Mouse (Mus musculus) splenic B cell, adult 2 months (primary cell): ENCODE data around the gene Hhipl2.
"Not testable (repeated sequence)": the region's sequence is repeated elsewhere in the genome, so short reads cannot be mapped to it uniquely, and the experiment has no call there.

Experiments
- DNase-seq: peaks from one replicate; pipeline ENCODE4 v3.0.0-alpha.2; 2011; ENCODE audit warnings: low read depth, low spot score
- H3K27me3 ChIP-seq: 2 replicates; pipeline ENCODE4 v1.6.1; 2012; ENCODE audit warnings: mild to moderate bottlenecking, low read length, moderate library complexity, mixed read lengths; ENCODE audit not compliant: control insufficient read depth, poor library complexity, insufficient read depth, severe bottlenecking
- H3K36me3 ChIP-seq: 2 replicates; pipeline ENCODE4 v1.6.1; 2012; ENCODE audit warnings: mild to moderate bottlenecking, low read length, moderate library complexity, mixed read lengths; ENCODE audit not compliant: control insufficient read depth, poor library complexity, insufficient read depth, severe bottlenecking

Hhipl2 gene

DNA sequence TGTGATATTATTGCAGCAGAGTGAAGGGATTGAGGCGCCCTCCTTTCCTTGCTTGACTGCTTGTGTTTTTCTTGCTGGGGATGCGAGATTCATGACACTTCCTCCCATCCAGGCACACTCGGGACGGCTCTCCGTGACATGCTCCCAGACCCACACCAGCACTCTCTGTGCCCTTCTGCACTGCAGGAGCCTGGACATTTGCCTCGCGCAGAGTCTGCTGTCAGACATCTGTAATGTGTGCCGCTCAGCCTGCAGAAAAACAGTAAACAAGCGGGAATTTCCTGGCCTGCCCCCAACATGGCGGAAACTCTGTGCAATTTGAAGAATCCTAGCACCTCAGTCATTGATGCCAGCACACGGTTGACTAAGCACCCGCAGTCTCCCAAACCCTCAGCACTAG lies at the start of gene Hhipl2:
Hhipl2 (plus strand) TSS at position 343 of the 400 bp plus-strand sequence.
- no peak for DNase-seq
- H3K36me3 ChIP-seq, result no peaks in the 10 kb centered on the region
- H3K27me3 ChIP-seq, result no peaks in the 10 kb centered on the region

DNA sequence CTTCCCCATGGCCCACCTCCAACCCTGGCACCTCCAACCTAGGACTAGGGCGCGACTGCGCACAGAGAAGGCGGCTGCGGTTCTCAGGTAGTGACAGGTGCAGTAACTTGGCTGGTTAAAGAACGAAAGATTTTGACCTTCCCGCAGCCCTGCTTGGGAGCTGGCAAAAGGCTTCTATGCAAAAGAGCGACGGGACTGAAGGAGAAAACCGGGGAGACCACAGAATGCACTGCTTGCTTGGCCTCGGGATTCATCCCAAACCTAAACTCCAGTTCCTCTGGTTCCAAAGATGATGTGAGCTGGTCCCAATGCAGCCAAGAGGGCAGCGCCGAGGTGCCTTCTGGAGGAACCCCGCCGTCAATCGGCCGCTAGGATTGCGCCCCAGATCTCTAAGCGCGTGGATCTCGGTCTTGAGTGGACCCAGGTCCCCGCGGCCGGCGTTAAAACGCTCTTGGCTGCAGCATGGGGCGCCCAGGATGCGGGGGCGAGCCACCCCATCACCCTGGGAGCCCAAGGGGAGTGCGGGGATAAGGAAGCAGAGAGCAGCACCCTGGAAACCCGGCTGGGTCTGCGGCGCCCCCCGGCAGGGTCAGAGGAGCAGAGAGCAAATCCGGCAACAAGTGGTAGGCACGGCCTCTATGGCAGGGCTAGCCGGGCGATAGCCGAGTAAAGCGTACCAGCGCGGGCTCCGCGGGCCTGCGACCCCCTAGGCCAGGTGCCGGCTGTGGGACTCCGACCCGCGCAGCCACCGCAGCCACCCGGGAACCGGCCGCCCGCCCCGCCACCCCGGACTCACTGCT lies 49.2 kb upstream of the Hhipl2 start:
- DNase-seq, result peak; percentile 26

DNA sequence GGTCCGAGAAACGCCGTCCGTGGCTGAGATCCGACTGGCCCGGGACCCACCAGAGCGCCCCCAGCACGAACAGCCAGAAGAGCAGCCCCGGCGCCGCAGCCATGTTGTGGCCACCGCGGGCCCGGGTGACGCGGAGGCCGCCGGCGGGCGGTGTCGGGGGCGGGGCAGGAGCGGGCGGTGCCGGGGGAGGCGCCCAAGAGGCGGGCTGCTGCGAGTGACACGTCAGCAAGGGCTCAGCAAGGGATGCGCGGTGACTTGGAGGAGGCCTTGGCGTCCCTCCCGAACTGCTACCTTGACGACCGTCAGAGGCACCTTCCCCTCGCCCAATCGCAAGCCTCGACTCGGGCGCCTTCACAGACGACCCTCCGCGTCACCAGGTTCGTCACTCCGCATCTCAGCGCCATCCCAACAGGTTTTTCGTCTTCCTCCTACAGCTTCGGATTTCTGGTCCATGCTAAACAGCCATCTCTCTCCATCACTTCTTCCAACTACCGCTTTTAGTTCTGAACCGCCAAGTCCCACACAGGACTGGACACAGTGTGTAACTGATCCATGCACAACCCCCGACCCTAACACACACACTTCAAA lies 48.5 kb upstream of the Hhipl2 start, which contains the start of gene Mia3:
Mia3 (minus strand) TSS at position 127 of the 588 bp plus-strand sequence.
- DNase-seq, result peak; percentile 93
- Histone ChIP-seq H3K36me3 (no peaks in the 10 kb centered on the region), H3K27me3 (no peaks in the 10 kb centered on the region)

More for the DNA sequence above, 49.2 kb upstream of the Hhipl2 start:
- peaks cover 4% of the 10 kb centered on the region; the same call in 1 of the 2 replicates for H3K36me3 ChIP-seq
- no peaks in the 10 kb centered on the region for H3K27me3 ChIP-seq

- no peak for DNase-seq
- no peaks in the 10 kb centered on the region for H3K36me3 ChIP-seq
- no peaks in the 10 kb centered on the region for H3K27me3 ChIP-seq
Measured at GRCm38 (mm10) chr1:183374728-183375127, 43.3 kb upstream of the Hhipl2 start.

DNA sequence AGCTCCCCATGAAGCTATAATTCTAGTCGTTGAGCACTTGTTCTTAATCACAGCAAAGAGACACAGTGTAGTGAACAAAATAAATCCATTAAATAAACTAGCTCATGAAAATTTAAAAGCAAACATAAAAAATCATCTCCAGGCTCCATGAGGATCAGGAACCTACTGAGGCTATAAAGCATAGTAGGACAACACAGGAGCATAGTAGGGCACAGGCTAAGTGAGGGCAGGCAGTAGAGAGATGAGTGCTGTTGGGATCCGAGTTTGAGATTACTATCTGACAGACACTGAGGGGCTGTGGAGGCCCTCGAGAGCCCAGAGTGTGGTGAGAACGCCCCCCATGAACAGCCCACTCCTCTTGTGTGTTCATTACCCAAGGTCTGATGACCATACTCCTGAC lies 41.0 kb upstream of the Hhipl2 start:
- no peak for DNase-seq
- Histone ChIP-seq H3K36me3 (no peaks in the 10 kb centered on the region), H3K27me3 (no peaks in the 10 kb centered on the region)

DNA sequence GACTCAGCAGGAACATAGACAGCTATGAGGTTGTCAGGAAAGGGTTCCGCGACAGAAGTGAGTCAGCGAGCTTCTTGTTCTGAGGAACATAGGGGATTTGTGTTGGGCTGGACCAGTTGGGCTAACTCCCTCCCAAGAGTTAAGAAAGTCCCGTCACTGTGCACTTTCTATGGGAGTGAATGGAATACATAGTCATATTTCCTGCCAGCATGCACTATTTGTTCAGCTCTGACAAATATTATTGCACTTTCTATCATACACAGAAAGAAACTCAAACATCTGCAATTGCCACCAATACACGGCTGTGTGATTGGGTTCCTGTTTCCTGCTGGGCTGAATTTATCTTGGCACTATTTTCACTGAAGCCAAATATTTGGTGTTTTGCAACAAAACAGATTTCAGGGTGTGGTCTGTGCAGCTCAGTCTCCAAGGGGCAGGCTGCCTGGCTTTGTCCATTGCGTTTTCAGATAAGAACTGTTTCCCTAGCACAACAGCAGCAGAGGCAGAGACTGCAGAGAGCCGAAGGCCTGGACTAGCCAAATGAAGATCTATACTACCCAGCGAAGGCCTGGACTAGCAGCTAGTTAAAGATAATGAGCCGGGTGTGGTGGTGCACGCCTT lies 39.6 kb upstream of the Hhipl2 start:
- H3K27me3 ChIP-seq, result no peaks in the 10 kb centered on the region
- DNase-seq, result no peak
- H3K36me3 ChIP-seq, result no peaks in the 10 kb centered on the region

DNA sequence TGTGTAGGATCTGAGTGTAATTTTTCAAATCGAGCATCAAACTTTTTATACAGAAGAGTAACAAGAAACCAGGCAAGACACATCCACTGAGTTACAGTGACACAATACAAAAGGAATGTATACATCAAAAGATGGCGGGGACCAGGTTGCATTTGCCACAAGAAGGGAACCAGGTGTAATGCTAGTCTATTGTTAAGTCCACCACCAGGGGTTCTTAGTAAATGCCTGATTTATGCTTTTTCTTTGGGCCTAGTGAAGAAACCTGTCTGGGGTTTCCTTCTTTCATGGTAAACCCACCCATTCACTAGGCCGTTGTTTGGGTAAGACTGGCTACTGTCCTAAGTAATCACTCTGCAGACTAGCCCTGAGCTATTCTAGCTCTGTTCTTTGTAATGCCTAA lies 38.6 kb upstream of the Hhipl2 start:
- not testable (repeated sequence) for H3K36me3 ChIP-seq, H3K27me3 ChIP-seq, DNase-seq

GRCm38 (mm10) chr1:183381816-183382215 lies 36.2 kb upstream of the Hhipl2 start:
- Histone ChIP-seq H3K36me3 (no peaks in the 10 kb centered on the region), H3K27me3 (no peaks in the 10 kb centered on the region)
- no peak for DNase-seq

GRCm38 (mm10) chr1:183382621-183383020 lies 35.4 kb upstream of the Hhipl2 start:
- Histone ChIP-seq H3K36me3 (no peaks in the 10 kb centered on the region), H3K27me3 (no peaks in the 10 kb centered on the region)
- no peak for DNase-seq

DNA sequence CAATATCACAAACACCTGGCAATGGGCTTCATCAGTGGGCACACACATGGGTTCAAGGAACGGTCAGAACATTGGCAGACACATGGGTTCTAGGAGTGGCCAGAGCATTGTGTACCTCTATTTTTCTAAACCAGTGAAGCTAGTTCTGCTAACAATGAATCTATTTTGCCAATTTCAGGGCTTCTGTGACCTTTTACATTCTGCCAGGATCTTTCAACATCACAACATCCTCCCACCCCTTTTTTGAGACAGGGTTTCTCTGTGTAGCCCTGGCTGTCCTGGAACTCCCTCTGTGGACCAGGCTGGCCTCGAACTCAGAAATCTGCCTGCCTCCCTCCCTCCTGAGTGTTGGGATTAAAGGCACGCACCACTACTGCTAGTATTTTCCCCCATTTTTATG lies 30.6 kb upstream of the Hhipl2 start:
- not testable (repeated sequence) for DNase-seq, H3K27me3 ChIP-seq

GRCm38 (mm10) chr1:183388426-183389406 lies 29.3 kb upstream of the Hhipl2 start, which contains the start of gene Taf1a:
Taf1a (plus strand) TSS chr1:183388981.
- Histone ChIP-seq H3K36me3 (0 out of 2 replicates have a peak, but pooled peaks cover 1% of the 10 kb centered on the region), H3K27me3 (no peaks in the 10 kb centered on the region)
- peak; percentile 95 for DNase-seq

More for the DNA sequence above, 30.6 kb upstream of the Hhipl2 start:
- H3K36me3 ChIP-seq, result not testable (repeated sequence)

DNA sequence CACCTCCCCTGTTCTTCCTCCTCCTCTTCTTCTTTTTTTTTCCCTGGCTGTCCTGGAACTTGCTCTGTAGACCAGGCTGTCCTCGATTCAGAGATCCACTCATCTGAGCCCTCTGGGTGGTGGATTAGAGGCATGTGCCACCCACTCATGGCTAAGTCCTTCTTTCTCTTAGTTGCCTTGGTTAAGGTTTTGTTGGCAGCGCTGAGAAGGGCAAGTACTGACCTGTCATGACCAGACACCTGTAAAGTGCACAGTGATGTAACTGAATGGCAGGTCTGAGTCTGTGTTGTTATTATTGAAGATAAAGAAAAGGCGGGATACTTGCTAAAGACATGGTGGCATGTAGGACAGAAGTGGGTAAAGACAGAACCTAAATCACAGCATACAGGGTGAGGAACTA lies 14.6 kb upstream of the Hhipl2 start:
- DNase-seq, result no peak
- H3K27me3 ChIP-seq, result no peaks in the 10 kb centered on the region
- H3K36me3 ChIP-seq, result peaks cover 21% of the 10 kb centered on the region

DNA sequence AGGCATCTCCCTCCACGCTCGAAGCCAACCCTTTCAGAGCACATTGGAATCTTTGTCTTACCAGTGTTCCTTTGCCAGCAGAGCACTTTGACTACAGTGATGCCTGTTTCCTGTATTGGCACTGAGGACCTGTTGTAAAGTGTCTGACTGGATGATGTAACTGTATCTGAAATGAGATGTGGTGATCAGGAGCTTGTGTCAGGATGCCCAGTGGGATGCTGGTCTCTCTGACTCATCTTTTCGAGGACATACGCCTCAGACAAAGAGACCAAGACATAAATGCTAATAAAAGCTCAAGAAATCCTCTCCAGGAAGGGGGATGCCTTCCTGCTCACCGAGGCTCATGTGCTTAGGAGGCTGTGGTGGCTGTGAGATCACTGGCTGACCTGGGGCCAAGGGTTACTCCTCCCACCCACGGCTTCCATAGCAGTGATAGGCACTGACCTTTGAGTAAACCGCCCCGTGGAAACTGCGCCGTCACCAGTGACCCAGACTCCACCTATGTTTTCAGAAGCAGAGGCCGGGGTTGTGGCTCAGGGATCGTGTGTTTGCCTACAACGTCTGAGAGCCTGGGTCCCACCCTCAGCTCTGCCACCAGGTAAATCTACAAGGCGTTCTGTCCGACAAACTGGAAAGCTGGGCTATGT lies 3.8 kb upstream of the Hhipl2 start:
- Histone ChIP-seq H3K27me3 (no peaks in the 10 kb centered on the region), H3K36me3 (no peaks in the 10 kb centered on the region; the same call in 1 of the 2 replicates)
- DNase-seq, result no peak

- Histone ChIP-seq H3K27me3 (no peaks in the 10 kb centered on the region), H3K36me3 (no peaks in the 10 kb centered on the region)
- no peak for DNase-seq
Measured at GRCm38 (mm10) chr1:183419741-183420140, 1.7 kb downstream of the Hhipl2 start.
